Mouse (Mus musculus) E14TG2a.4 (cell line): ENCODE data around the gene Nkapd1.

ENCODE experiments used
- H3K27me3 ChIP-seq: 2 replicates; pipeline ENCODE4 v1.6.1; 2014; ENCODE audit warnings: low read length, control low read depth; ENCODE audit not compliant: insufficient read depth
- H3K36me3 ChIP-seq: 2 replicates; pipeline ENCODE4 v1.6.1; 2014; ENCODE audit warnings: low read length, control low read depth; ENCODE audit not compliant: insufficient read depth
- H3K4me1 ChIP-seq: replicated peaks from 2 replicates; pipeline ENCODE4 v1.6.1; 2014; ENCODE audit warnings: low read depth, low read length, control low read depth
- H3K4me3 ChIP-seq: replicated peaks from 2 replicates; pipeline ENCODE4 v1.5.1; 2014; ENCODE audit warnings: mild to moderate bottlenecking, low read length
- H3K9me3 ChIP-seq: 2 replicates; pipeline ENCODE4 v1.6.1; 2014; ENCODE audit warnings: low read length, control low read depth
- CTCF ChIP-seq: conservative IDR thresholded peaks from 2 replicates; pipeline ENCODE4 v1.5.1; 2014; ENCODE audit warnings: low read length
- NANOG ChIP-seq: IDR thresholded peaks from 2 replicates; pipeline ENCODE4 v1.6.1; 2014; ENCODE audit warnings: borderline replicate concordance, low read length, mixed read lengths
- POU5F1 ChIP-seq: IDR thresholded peaks from 2 replicates; pipeline ENCODE4 v1.6.1; 2014; ENCODE audit warnings: low read length, borderline replicate concordance

Nkapd1 gene

GRCm38 (mm10) chr9:50616766-50617603, at the start of gene Nkapd1, which contains the start of gene Pih1d2:
Gene Nkapd1, minus strand, starts transcription at chr9:50617464.
Gene Pih1d2, plus strand, starts transcription at chr9:50617321.
- Histone ChIP-seq H3K4me1 (peaks cover 16% of the 10 kb centered on the region), H3K27me3 (no peaks in the 10 kb centered on the region), H3K4me3 (peak within 1 kb of the TSS; percentile 99), H3K9me3 (no peaks in the 10 kb centered on the region), H3K36me3 (peaks cover 35% of the 10 kb centered on the region)
- TF ChIP-seq CTCF (no peak), POU5F1 (no peak), NANOG (no peak)

- H3K27me3 ChIP-seq: no peaks in the 10 kb centered on the region
- H3K9me3 ChIP-seq: no peaks in the 10 kb centered on the region
- TF ChIP-seq CTCF (no peak), POU5F1 (no peak), NANOG (no peak)
- H3K36me3 ChIP-seq: peaks cover 7% of the 10 kb centered on the region; the same call in 1 of the 2 replicates
- H3K4me3 ChIP-seq: no peak overlapping the region
- H3K4me1 ChIP-seq: peaks cover 5% of the 10 kb centered on the region
These were observed 49.2 kb upstream of the Nkapd1 start for GRCm38 (mm10) chr9:50666442-50666841.

DNA sequence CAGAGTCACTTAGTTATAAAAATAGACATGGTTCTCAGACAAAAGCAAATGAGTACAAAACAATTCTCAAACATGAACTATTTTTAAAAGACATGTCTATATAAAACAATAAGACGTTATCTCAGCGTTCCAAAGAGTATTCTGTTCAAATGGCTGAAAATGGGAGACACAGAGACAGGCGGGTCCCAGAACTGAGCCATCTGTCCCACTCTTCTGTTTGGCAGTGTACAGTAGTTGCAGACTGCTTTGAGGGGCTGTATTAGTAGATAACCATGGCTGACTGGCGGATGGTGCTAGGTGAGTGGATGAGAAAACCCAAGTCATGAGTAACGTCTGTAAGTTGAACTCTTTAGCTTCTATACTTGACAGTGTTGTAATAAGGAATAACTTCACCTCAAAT, 47.6 kb upstream of the Nkapd1 start:
- peaks cover 8% of the 10 kb centered on the region; the same call in 1 of the 2 replicates for H3K4me1 ChIP-seq
- no peak overlapping the region for H3K4me3 ChIP-seq
- H3K36me3 ChIP-seq: peaks cover 7% of the 10 kb centered on the region; the same call in 1 of the 2 replicates
- no peak for TF ChIP-seq CTCF
- TF ChIP-seq NANOG: no peak
- TF ChIP-seq POU5F1: no peak
- no peaks in the 10 kb centered on the region for H3K27me3 ChIP-seq
- no peaks in the 10 kb centered on the region for H3K9me3 ChIP-seq

DNA sequence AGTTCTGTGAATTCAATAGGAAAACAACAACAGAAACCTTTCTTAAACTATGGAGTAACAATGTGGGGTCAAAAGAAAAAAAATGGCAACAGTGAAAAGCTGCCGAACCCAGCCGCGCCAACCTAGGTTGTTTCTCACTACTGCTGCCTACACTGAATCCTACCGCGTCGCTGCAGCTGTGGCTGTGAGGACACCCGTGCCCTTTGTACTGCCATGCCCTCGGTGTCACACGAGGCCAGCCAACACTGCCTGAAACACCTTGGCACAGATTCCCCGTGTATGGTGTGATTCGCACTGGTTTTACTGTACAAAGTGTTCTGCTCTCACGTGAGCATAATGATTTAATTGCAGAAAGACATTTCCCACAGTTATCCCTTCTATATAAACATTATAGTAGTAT, 43.2 kb upstream of the Nkapd1 start:
- Histone ChIP-seq H3K36me3 (peaks cover 23% of the 10 kb centered on the region), H3K4me1 (peaks cover 17% of the 10 kb centered on the region), H3K4me3 (peak overlapping the region; percentile 96), H3K27me3 (no peaks in the 10 kb centered on the region), H3K9me3 (no peaks in the 10 kb centered on the region)
- TF ChIP-seq NANOG (no peak), POU5F1 (no peak), CTCF (no peak)

GRCm38 (mm10) chr9:50659392-50660217, 42.3 kb upstream of the Nkapd1 start, which contains the start of gene Dlat:
Gene Dlat, minus strand, starts transcription at chr9:50659780.
- Histone ChIP-seq H3K9me3 (no peaks in the 10 kb centered on the region), H3K27me3 (no peaks in the 10 kb centered on the region), H3K36me3 (peaks cover 20% of the 10 kb centered on the region), H3K4me1 (peaks cover 17% of the 10 kb centered on the region), H3K4me3 (peak within 1 kb of the TSS; percentile 96)
- TF ChIP-seq NANOG (no peak), CTCF (no peak), POU5F1 (no peak)

DNA sequence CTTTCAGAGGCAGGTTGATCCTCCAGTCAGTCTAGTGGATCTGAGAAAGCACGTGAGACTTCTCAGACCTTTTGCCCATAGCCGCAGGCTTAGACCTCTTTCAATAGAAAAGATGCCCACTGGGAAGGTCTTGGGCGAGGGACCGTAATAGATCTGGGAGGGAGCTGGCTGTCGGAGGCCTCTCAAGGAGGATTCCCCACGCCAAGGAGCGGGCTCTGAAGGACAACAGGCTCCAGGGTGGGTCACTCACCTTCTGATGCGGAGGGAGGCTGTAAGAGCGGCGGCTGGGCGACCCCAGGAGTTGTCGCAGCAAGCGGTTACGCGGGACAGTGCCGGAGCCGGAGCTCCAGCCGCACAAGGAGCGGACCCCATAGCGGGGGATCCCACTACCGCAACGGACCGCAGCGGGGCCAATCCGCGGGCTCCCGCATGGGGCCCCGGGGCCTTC, 41.7 kb upstream of the Nkapd1 start:
- Histone ChIP-seq H3K4me1 (peaks cover 17% of the 10 kb centered on the region), H3K9me3 (no peaks in the 10 kb centered on the region), H3K4me3 (peak overlapping the region; percentile 96), H3K27me3 (no peaks in the 10 kb centered on the region), H3K36me3 (peaks cover 20% of the 10 kb centered on the region)
- TF ChIP-seq NANOG (no peak), CTCF (no peak), POU5F1 (no peak)

- no peaks in the 10 kb centered on the region for H3K9me3 ChIP-seq
- H3K4me1 ChIP-seq: peaks cover 17% of the 10 kb centered on the region
- H3K36me3 ChIP-seq: peaks cover 26% of the 10 kb centered on the region
- no peak for TF ChIP-seq CTCF
- no peaks in the 10 kb centered on the region for H3K27me3 ChIP-seq
- peak overlapping the region; percentile 96 for H3K4me3 ChIP-seq
These were observed 41.1 kb upstream of the Nkapd1 start for GRCm38 (mm10) chr9:50658391-50658790.

GRCm38 (mm10) chr9:50650503-50650902, 33.2 kb upstream of the Nkapd1 start:
- peaks cover 56% of the 10 kb centered on the region for H3K36me3 ChIP-seq
- no peaks in the 10 kb centered on the region for H3K9me3 ChIP-seq
- no peaks in the 10 kb centered on the region for H3K27me3 ChIP-seq
- TF ChIP-seq POU5F1 (no peak), CTCF (no peak), NANOG (no peak)
- H3K4me3 ChIP-seq: no peak overlapping the region
- peaks cover 8% of the 10 kb centered on the region; the same call in 1 of the 2 replicates for H3K4me1 ChIP-seq
